Mouse (Mus musculus): ENCODE data around the gene Parp1. TPM values are rescaled to one million over a fixed set of nuclear protein-coding genes. Genes with fewer than 3 reads are reported as not detected.

Parp1 gene
- total and polyA plus RNA-seq, 3 experiments = 91.1 to 165 (median 142) TPM

DNA sequence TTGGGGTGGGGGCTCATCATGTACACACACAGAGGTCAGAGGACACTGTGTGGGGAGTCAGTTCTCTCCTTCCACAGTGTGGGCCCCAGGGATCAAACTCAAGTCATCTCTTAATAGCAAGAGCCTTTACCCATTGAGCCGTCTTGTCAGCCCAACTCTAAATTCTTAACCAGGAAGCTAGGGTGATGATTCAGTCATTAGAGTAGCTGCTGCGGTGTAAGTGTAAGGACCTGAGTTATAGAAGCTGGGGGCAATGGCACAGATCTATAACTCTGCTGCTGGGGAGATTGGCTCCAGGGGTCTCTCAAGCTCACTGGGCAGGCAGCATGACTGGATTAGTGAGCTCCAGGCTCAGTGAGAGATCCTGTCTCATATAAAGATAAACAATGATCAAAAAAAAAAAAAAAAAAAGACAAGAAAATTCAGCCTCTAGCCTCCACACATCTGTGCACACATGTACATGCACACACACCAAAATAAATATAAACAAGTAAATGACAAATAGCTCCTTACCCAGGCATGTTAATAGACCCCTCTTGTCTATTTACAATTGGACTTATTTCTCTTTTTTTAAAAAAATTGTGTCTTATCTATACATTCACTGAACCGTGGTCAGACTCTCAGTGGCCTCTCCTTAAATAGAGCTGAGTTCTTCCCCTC lies 25.9 kb upstream of the Parp1 start:
- Histone ChIP-seq H3K36me3 (replicated peaks) (no peaks in the 10 kb centered on the region), H3K9me3 (replicated peaks) (no peaks in the 10 kb centered on the region), H3K27me3 (ENCODE audit: insufficient read depth, low read length) (peaks cover 35% of the 10 kb centered on the region), H3K4me1 (ENCODE audit: insufficient read depth, low read depth, low read length) (peaks cover 25% of the 10 kb centered on the region), H3K4me3 (ENCODE audit: low read depth, low read length) (no peak overlapping the region)
- no peak for ATAC-seq (ENCODE audit: extremely low read depth, insufficient number of reproducible peaks, low FRiP score, poor library complexity, severe bottlenecking)
- no peak for DNase-seq (ENCODE audit: low spot score)
- TF ChIP-seq CTCF (IDR thresholded peaks at IDR 0.05; ENCODE audit: low read depth, low read length) = no peak
- TF ChIP-seq TAL1 (conservative IDR thresholded peaks at IDR 0.05; ENCODE audit: low read depth, low read length) = no peak
- no peak for TF ChIP-seq GATA1 (IDR thresholded peaks at IDR 0.05; ENCODE audit: borderline replicate concordance, low read length)
- no peak for TF ChIP-seq GATA2 (IDR thresholded peaks at IDR 0.05; ENCODE audit: borderline replicate concordance, low read depth, low read length)
- TF ChIP-seq POLR2AphosphoS5 (IDR thresholded peaks at IDR 0.05; ENCODE audit: insufficient replicate concordance, low read depth, low read length) = no peak

DNA sequence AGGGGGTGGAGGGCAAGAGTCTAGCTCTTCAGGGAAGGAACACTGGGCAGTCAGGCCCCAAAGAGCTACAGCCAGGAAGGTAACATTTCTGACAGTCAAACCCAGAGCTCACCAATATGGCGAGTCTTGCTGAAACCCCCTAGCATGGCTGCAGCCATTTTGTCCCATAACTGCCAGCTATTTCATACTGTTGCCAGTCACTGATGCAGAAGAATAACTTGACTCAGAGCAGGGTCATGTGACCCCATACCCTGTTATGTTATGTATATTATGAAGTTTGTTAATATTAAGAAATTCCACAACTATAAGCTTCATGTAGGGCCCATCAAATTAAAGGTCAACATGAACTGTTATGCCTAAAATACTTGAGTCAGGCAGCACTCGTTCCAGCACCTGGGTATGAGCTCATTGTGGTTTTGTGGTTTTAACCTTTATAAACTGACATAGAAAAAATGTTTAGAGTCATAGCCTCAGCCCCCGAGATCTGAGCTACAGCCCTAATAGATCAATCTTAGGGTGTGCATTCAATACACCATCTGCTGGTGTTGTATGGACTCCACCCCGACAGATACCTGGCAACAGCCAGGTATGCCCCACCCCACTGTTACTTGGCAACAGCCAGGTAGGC lies 22.7 kb upstream of the Parp1 start:
- H3K27me3 ChIP-seq (ENCODE audit: insufficient read depth, low read length) = peaks cover 56% of the 10 kb centered on the region
- peak overlapping the region; percentile 20; the same call in 1 of the 2 replicates for H3K4me3 ChIP-seq (ENCODE audit: low read depth, low read length)
- DNase-seq (ENCODE audit: low spot score) = no peak
- ATAC-seq (ENCODE audit: extremely low read depth, insufficient number of reproducible peaks, low FRiP score, poor library complexity, severe bottlenecking) = no peak
- H3K9me3 ChIP-seq (replicated peaks) = no peaks in the 10 kb centered on the region
- no peaks in the 10 kb centered on the region for H3K36me3 ChIP-seq (replicated peaks)
- H3K4me1 ChIP-seq (ENCODE audit: insufficient read depth, low read depth, low read length) = peaks cover 29% of the 10 kb centered on the region
- TF ChIP-seq POLR2AphosphoS5 (IDR thresholded peaks at IDR 0.05; ENCODE audit: insufficient replicate concordance, low read depth, low read length) = no peak
- TF ChIP-seq CTCF (IDR thresholded peaks at IDR 0.05; ENCODE audit: low read depth, low read length) = no peak
- TF ChIP-seq GATA1 (IDR thresholded peaks at IDR 0.05; ENCODE audit: borderline replicate concordance, low read length) = no peak
- no peak for TF ChIP-seq TAL1 (conservative IDR thresholded peaks at IDR 0.05; ENCODE audit: low read depth, low read length)
- TF ChIP-seq GATA2 (IDR thresholded peaks at IDR 0.05; ENCODE audit: borderline replicate concordance, low read depth, low read length) = no peak

DNA sequence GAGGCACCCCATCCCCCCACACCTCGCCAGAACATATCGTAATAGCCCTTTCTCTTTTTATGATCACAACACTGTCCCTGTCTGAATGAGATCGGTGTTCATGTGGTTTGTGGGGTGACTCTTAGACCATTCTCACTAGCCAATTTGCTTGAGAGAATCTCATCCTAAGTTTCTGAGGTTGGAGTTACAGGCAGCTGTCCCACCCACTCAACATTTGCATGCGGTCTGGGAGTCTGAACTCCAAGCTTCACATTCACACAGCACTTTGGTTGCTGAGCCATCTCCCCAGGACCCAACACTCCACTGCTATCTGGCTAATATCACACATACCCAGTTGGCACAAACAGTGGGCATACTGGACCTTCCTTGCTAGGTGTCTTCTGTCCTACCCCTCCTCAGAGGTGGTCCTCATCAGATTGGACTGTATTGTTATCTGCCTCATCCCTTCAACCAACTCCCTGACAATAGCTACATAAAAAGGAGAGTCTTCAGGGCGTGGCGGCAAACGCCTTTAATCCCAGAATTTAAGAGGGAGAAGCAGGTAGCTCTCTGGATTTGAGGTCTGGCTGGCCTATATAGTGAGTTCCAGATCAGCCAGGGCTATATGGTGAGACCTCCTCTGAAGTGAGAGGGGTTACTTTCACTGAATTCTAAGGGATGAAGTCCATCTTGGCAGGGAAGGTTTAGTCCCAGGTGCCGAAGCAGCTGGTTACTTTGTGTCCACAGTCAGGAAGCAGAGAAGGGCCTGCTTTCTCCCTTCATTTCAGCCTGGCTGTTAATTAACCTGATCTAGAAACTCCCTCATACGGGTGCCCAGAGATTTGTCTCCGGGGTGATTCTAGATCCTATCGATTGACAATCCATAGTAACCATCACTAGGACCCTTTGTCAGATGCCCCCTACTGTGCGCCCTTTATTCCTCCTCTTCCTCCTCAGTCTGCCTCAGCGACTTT lies 21.6 kb upstream of the Parp1 start:
- peaks cover 29% of the 10 kb centered on the region for H3K4me1 ChIP-seq (ENCODE audit: insufficient read depth, low read depth, low read length)
- no peaks in the 10 kb centered on the region for H3K36me3 ChIP-seq (replicated peaks)
- TF ChIP-seq GATA2 (IDR thresholded peaks at IDR 0.05; ENCODE audit: borderline replicate concordance, low read depth, low read length) (no peak), TAL1 (conservative IDR thresholded peaks at IDR 0.05; ENCODE audit: low read depth, low read length) (no peak), CTCF (IDR thresholded peaks at IDR 0.05; ENCODE audit: low read depth, low read length) (no peak), GATA1 (IDR thresholded peaks at IDR 0.05; ENCODE audit: borderline replicate concordance, low read length) (no peak), POLR2AphosphoS5 (IDR thresholded peaks at IDR 0.05; ENCODE audit: insufficient replicate concordance, low read depth, low read length) (no peak)
- H3K27me3 ChIP-seq (ENCODE audit: insufficient read depth, low read length) = peaks cover 53% of the 10 kb centered on the region
- ATAC-seq (ENCODE audit: extremely low read depth, insufficient number of reproducible peaks, low FRiP score, poor library complexity, severe bottlenecking) (no peak), DNase-seq (ENCODE audit: low spot score) (no peak)
- no peaks in the 10 kb centered on the region for H3K9me3 ChIP-seq (replicated peaks)
- H3K4me3 ChIP-seq (ENCODE audit: low read depth, low read length) = no peak overlapping the region

DNA sequence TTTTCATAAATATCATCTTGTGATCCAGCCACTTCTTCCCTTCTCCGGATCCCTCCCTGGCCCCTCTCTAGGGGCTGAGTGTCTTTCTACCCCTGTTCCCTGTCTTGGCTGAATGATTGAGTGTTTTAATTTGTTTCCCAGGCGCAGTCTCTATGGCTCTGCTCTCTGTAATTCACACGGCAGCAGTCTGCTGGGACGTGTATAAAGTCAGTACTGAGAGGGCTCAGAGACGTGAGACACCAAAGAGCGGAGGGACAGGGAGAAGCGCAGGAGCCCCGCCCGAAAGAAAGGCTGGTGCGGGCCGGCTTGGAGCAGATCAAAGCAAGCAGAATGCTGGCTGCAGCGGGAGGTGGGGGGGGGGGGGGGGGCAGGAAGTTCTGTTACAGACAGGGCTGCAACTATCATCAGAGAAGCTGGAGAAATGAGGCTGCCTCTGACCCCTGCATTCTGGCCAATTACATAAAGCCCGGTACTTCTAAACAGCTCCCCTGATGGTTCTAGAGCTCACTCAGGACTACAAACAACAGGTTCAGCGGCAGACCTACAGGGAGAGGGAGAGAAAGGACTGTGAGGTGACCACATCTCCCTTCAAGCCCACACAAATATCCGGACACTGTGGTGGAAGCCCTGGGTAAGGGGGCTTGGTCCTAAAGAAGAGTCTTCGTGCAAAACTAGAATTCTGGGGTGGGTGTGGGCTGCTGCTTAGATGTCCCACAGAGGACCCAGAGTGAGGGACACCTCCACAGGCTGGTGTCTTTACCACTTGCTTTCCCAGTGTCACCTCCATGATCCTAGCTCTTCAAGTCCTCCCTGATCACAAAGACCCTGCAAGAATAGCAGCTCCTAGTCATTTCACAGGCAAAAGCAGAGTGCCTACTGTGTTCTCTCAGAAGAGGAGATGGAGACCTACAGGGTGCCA lies 20.7 kb upstream of the Parp1 start:
- peaks cover 29% of the 10 kb centered on the region for H3K4me1 ChIP-seq (ENCODE audit: insufficient read depth, low read depth, low read length)
- H3K36me3 ChIP-seq (replicated peaks) = no peaks in the 10 kb centered on the region
- no peaks in the 10 kb centered on the region for H3K9me3 ChIP-seq (replicated peaks)
- peaks cover 56% of the 10 kb centered on the region for H3K27me3 ChIP-seq (ENCODE audit: insufficient read depth, low read length)
- no peak for DNase-seq (ENCODE audit: low spot score)
- no peak overlapping the region for H3K4me3 ChIP-seq (ENCODE audit: low read depth, low read length)
- TF ChIP-seq TAL1 (conservative IDR thresholded peaks at IDR 0.05; ENCODE audit: low read depth, low read length) (no peak), GATA1 (IDR thresholded peaks at IDR 0.05; ENCODE audit: borderline replicate concordance, low read length) (no peak), CTCF (IDR thresholded peaks at IDR 0.05; ENCODE audit: low read depth, low read length) (no peak), POLR2AphosphoS5 (IDR thresholded peaks at IDR 0.05; ENCODE audit: insufficient replicate concordance, low read depth, low read length) (no peak), GATA2 (IDR thresholded peaks at IDR 0.05; ENCODE audit: borderline replicate concordance, low read depth, low read length) (no peak)
- ATAC-seq (ENCODE audit: extremely low read depth, insufficient number of reproducible peaks, low FRiP score, poor library complexity, severe bottlenecking) = no peak

DNA sequence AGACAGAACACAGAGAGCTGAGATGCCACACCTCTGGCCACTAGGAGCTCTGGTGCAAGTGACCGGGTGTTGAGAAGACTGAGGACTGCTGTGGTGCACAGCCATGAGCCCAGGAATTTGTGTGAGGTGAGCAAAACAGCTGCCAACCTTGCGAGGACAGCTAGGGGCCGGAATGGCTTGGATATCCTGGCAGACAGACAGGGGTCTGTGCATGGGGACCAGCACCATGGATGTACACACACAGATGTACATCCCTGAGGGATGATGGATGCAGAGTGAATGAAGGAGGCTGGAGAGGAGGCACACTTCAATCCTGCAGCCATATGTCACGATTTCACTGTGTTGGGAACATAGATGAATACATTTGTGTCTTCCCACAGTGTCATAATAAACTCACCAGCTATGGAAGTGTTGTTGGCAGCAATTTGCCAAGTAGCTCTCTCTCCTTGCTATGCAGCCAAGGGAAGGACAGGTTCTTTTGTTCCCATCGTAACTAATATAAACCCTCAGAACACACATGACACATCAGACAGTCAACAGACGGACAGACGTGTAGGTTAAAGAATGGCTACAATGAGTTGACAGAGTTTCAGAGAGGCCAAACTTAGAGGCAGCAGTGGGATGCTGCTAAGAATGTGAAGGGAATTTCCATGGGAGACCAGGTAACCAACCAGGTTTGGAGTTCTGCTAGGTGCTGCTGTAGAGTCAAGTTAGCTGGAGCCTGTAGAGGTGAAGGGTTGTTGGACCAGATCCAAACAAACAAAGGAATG lies 19.0 kb upstream of the Parp1 start:
- no peaks in the 10 kb centered on the region for H3K36me3 ChIP-seq (replicated peaks)
- ATAC-seq (ENCODE audit: extremely low read depth, insufficient number of reproducible peaks, low FRiP score, poor library complexity, severe bottlenecking) (no peak), DNase-seq (ENCODE audit: low spot score) (no peak)
- no peak overlapping the region for H3K4me3 ChIP-seq (ENCODE audit: low read depth, low read length)
- TF ChIP-seq GATA1 (IDR thresholded peaks at IDR 0.05; ENCODE audit: borderline replicate concordance, low read length) = no peak
- TF ChIP-seq CTCF (IDR thresholded peaks at IDR 0.05; ENCODE audit: low read depth, low read length) = no peak
- H3K4me1 ChIP-seq (ENCODE audit: insufficient read depth, low read depth, low read length) = peaks cover 29% of the 10 kb centered on the region
- no peaks in the 10 kb centered on the region for H3K9me3 ChIP-seq (replicated peaks)
- peaks cover 62% of the 10 kb centered on the region for H3K27me3 ChIP-seq (ENCODE audit: insufficient read depth, low read length)
